In genomic region chr2:21499399-21499798, GRCm38 (mm10) we compare ENCODE assay signal across 33 mouse cellular contexts.
"Had no signal": no experiment of that assay in that cellular context is flagged by ENCODE, and none has a peak within 500 bp of the region (broad histone marks: within the 10 kb centered on the region; RNA-seq: fewer than 3 reads in every experiment).

No protein-coding gene starts in this region.

- H3K9me3 ChIP-seq: limb, embryonic 10.5 days; limb, embryonic 12.5 days; limb, embryonic 13.5 days; limb, embryonic 15.5 days; liver, embryonic 12.5 days; liver, embryonic 13.5 days; liver, embryonic 15.5 days; lung, embryonic 15.5 days; megakaryocyte, embryonic 14.5 days; midbrain, embryonic 10.5 days; midbrain, embryonic 12.5 days; midbrain, embryonic 13.5 days; midbrain, embryonic 15.5 days; neural tube, embryonic 12.5 days; neural tube, embryonic 13.5 days had no signal

- H3K27ac ChIP-seq: limb, embryonic 10.5 days; limb, embryonic 12.5 days; limb, embryonic 13.5 days; limb, embryonic 15.5 days; liver, embryonic 12.5 days; liver, embryonic 13.5 days; liver, embryonic 14.5 days; liver, embryonic 15.5 days; lung, embryonic 15.5 days; macrophage; midbrain, embryonic 10.5 days; midbrain, embryonic 12.5 days; midbrain, embryonic 13.5 days; midbrain, embryonic 15.5 days; neural tube, embryonic 12.5 days; neural tube, embryonic 13.5 days had no signal

- H3K27me3 ChIP-seq: limb, embryonic 12.5 days; limb, embryonic 13.5 days; limb, embryonic 15.5 days; liver, embryonic 12.5 days; liver, embryonic 13.5 days; liver, embryonic 15.5 days; lung, embryonic 15.5 days; megakaryocyte, embryonic 14.5 days; midbrain, embryonic 12.5 days; midbrain, embryonic 13.5 days; midbrain, embryonic 15.5 days; neural tube, embryonic 12.5 days; neural tube, embryonic 13.5 days had no signal

- ATAC-seq: liver, embryonic 12.5 days; liver, postnatal 0 days; lung, postnatal 0 days; midbrain, embryonic 13.5 days; midbrain, embryonic 15.5 days; midbrain, embryonic 16.5 days had no signal

- H3K4me3 ChIP-seq: limb, embryonic 10.5 days; limb, embryonic 12.5 days; limb, embryonic 13.5 days; limb, embryonic 15.5 days; liver, embryonic 12.5 days; liver, embryonic 13.5 days; liver, embryonic 15.5 days; lung, embryonic 15.5 days; megakaryocyte, embryonic 14.5 days; midbrain, embryonic 10.5 days; midbrain, embryonic 12.5 days; midbrain, embryonic 13.5 days; midbrain, embryonic 15.5 days; myocyte; neural tube, embryonic 12.5 days; neural tube, embryonic 13.5 days had no signal

- H3K4me1 ChIP-seq: limb, embryonic 10.5 days; limb, embryonic 12.5 days; limb, embryonic 13.5 days; limb, embryonic 15.5 days; liver, embryonic 12.5 days; liver, embryonic 13.5 days; liver, embryonic 15.5 days; lung, embryonic 15.5 days; megakaryocyte, embryonic 14.5 days; midbrain, embryonic 10.5 days; midbrain, embryonic 12.5 days; midbrain, embryonic 13.5 days; midbrain, embryonic 15.5 days; neural tube, embryonic 12.5 days had no signal

- H3K9ac ChIP-seq: limb, embryonic 12.5 days; limb, embryonic 13.5 days; limb, embryonic 15.5 days; liver, embryonic 12.5 days; liver, embryonic 13.5 days; liver, embryonic 14.5 days; liver, embryonic 15.5 days; liver, postnatal 0 days; lung, embryonic 14.5 days; lung, embryonic 15.5 days; midbrain, embryonic 12.5 days; midbrain, embryonic 13.5 days; midbrain, embryonic 15.5 days; neural tube, embryonic 12.5 days; neural tube, embryonic 13.5 days had no signal

- DNase-seq: left cerebral cortex, postnatal 4 days; liver; liver, embryonic 13.5 days; liver, postnatal 0 days; lung, adult 18-20 months; lung, adult 2 months; lung, embryonic 14.5 days; lung, postnatal 10 days; lung, postnatal 14 days; lung, postnatal 36 days; lung, postnatal 4 days; midbrain, embryonic 14.5 days had no signal

- H3K36me3 ChIP-seq: limb, embryonic 10.5 days; limb, embryonic 12.5 days; limb, embryonic 13.5 days; limb, embryonic 15.5 days; liver, embryonic 12.5 days; liver, embryonic 13.5 days; liver, embryonic 15.5 days; lung, embryonic 15.5 days; midbrain, embryonic 10.5 days; midbrain, embryonic 12.5 days; midbrain, embryonic 13.5 days; midbrain, embryonic 15.5 days; neural tube, embryonic 12.5 days; neural tube, embryonic 13.5 days had no signal

- H3K4me2 ChIP-seq: limb, embryonic 12.5 days; limb, embryonic 13.5 days; limb, embryonic 15.5 days; liver, embryonic 11.5 days; liver, embryonic 12.5 days; liver, embryonic 13.5 days; liver, embryonic 15.5 days; lung, embryonic 14.5 days; lung, embryonic 15.5 days; midbrain, embryonic 11.5 days; midbrain, embryonic 12.5 days; midbrain, embryonic 13.5 days; midbrain, embryonic 15.5 days; neural tube, embryonic 12.5 days; neural tube, embryonic 13.5 days had no signal
